Mouse (Mus musculus): ENCODE measurements at regions not wholly inside any gene's neighbourhood (a gene's known extent, or its start where the extent isn't known, plus 50 kb on each side); places are given as distances from the start of the nearest gene placed in this dataset.

DNA sequence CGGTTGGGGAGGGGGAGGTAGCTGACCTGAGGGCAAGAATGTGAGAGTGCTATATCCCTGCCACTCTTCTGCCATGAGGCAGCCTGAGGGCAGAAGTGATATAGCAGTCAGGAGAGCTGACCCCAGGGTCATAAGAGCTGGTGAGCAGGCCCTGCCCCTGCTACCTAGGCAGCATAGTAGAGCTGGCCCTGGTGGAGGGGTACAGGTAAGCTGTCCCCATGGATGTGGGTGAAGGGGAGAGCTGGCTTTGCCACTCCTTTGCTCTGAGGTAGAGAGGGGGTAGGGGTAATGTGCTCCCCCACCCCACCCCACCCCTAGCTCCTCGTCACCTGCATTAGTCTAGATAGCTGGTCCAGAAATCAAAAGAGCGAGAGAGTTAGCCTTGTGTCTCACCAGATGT, 61.3 kb upstream of the Gm3839 start:
- DNase-seq: no peak

DNA sequence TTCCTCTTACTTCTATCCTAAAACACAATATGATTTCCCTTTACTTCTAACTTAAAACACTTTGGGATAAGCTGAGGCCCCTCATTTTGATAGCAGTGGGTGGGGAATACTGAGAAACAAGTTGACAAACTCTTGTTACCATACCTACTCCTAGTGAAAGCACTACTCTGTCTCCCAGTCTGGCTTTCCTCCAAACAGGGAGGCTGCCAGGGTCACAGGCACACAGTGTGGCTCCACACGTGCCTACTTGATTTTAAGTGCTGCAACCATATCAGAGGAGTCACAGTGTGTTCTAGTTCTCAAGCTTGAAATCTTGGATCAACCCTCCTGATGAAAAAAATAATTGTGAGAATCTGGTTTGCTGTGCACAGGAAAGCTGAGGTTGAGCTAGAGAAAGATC, 65.8 kb upstream of the Gm3839 start:
- DNase-seq: peak in 1 of 2 experiments; percentile 6

DNA sequence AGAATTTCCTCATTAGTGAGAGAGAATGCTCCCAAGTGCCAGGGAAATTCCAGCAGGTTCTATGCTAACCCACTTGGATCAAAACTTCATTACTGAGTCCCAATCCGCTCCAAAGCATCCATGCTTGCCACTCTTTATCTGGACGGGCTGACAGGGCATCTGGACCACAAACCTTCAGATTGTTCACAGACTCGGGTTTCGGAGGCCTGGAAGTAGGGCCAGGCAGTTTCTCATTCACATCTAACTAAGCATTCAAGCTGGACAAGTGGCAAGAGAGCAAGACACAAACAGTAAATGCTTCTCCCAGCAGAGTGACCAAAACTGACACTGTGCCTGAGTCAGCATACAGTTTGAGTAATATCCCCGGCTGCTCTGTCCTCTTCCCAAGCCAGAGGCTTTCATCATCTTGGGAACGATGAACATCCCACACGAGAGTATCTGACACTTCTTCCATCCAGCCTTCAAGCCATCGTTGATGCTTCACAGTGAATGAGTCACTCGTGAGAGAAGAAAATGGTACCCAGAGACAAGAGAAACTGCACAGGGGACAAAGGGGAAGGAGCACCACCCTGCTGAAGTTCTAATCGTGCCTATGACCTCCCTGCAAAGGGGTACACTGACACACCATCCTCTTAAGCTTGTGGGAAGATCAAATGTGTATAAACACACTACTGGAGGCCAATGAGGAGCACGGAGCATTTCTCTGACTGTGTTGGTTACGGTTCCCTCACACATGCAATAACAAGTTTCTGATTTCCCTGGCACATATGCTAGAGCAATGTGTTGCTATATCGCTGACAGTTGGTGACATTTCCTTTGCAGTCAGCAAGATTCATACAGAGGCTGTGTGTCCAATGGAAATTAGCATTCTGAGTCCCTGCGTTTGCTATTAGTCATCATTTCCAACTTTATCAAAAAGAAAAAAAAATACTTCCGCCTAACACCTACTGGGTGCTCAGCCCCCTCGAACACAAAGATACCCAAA, 72.0 kb upstream of the Gm3839 start:
- DNase-seq: no peak

DNA sequence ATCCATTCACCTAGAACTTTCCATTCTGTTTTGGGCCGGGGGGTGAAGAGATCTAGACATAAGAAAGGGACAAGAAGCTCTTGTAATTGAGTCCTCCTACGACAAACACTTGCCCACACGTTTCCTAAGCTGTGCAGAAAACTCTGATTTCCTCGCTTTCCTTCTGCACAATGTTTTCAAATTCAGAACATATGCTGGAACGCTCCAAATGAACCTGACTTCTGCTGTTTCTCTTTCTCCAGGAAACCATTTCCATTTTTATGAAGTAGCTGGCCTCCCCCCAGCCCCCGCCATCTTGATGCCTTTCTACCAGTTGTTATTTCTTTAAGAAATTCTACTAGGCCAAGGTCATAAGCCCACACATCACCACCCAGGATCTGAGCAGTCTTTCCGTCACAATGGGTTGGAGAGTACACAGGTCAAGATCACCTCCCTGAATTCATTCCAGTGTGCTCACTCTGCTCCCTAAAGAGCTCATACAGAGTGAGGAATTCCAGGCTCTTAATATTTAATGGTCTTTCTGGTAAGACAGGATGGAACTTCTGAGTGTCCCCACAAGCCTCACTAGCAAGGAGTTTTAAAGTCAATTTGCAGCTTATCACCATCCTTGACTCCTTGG, 78.7 kb upstream of the Gm3839 start:
- no peak for DNase-seq

DNA sequence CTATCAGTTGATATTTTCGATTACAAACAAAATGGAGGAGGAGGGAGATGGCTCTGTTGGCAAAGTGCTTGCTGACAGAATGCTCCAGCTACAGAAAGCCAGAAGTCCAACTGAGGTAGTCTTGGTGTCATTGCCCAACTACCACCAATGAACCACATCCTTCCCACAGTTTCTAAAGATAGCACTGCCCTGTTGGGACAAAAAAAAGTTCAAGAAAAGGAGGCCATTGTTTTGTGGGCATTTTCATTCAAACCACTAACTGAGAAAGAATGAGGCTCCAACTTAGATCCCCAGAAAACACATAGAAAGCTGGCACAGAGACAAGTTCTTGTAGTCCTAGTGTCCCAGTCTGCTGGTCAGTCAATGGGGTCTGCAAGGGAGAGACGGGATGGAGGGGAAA, 82.1 kb upstream of the Gm3839 start:
- no peak for DNase-seq

DNA sequence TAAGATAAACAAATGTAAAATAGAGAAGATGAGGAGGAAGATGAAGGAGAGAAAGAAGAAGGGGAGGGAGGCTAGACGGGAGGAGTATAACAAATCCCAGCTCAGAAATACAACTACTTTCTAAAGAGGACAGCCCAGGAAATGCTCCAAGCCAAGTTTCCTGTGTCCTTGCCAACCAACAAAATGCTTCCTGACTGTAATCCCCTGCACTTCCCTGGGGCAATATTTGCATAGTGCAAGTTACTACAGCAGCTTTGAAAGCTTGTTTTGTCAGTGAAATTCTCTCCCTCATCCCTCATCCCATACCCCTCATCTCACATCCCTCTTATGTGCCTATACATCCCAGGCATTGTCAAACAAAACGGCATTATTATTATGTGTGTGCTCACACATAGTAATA, 83.7 kb upstream of the Gm3839 start:
- no peak for DNase-seq

DNA sequence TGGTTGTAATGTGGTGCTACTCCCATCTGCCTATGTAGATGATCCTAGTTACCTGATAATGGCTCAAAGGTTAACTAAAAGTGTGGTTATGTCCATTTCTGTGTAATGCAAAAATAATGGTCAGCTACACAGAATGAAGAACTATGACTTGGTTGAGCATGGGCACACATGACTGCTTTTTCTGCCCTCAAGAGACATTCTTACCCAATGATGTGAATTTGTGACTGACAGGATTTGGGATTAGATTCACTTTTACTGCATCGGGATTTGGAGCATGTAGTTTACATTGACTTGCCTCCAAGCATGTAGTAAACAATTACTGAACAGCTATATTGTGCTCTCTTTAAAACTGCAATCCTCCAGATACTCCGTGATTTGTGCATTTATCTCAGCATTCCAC, 93.4 kb upstream of the Gm3839 start:
- DNase-seq: no peak

DNA sequence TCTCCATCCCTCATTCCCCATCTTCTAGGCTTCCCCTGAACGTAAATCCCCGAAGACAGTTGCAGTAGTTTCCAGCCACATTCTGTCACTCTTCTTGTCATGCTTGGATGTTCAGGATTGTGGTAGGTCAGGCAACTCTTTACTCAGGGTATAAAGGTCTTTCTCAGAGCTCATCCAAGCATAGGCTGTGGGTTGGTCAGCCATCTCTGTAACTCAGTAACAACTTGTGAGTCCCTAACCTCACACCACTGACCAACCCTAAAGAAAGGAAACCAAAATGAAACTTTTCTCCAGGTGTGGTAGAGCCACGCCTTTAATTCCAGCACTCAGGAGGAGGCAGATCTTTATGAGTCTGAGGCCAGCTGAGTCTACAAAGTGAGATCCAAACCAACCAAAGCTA, 75.6 kb upstream of the Ptprg start:
- DNase-seq: no peak

DNA sequence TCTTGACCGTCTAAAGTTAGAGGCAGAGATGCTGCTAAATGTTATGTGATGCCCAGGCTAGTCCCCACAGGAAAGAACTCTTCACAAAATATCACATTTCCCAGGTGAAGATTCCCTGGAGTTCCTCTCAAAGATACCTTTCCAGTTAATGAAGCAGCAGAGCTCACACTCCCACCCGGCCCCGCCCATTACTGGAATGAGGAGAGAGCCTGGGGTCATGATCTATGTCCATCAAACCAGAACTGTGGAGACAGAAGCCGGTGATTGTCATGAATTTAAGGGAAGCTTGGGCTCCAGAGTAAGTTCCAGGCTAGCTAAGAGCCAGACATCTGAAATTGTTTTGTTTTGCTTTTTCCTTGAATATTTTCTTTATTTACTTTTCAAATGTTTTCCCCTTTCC, 71.2 kb upstream of the Ptprg start:
- DNase-seq: no peak

DNA sequence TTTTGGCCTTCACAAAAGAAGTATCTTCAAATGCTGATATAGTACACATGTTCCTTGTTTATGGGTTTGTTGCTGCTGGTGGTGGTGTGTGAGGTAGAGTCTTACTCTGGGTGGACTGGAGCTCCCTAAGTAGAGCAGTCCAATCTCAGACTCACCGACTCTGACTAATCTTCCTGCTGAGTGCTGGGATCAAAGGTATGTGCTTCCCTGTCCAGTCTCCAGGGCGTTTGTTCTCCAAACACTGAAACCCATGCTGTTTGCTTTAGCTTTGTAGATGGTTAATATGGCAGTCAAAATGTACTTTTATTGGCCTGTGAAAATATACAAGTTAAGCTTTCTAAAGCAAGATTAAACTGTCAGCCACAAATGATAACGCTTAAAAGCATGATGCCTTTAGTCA, 67.0 kb upstream of the Ptprg start:
- DNase-seq: no peak

DNA sequence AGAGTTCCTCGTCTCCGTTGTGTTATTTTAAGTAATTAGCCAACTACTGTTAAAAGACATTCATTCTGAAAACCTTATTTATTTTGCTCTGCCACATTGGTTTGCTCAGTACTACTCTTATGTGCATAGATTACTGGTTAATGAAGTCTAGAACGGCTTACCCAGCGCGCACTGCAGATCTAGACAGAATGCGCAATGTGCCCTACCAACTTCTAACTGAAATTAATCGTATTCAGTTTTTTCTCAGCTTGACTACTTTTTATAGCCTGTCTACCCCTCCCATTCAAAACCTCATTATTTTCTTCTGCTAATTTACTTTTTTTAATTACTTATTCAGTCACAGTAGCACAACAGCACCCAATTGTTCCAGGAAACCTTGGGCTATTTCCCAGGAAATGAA, 51.6 kb upstream of the Ptprg start:
- DNase-seq: no peak

DNA sequence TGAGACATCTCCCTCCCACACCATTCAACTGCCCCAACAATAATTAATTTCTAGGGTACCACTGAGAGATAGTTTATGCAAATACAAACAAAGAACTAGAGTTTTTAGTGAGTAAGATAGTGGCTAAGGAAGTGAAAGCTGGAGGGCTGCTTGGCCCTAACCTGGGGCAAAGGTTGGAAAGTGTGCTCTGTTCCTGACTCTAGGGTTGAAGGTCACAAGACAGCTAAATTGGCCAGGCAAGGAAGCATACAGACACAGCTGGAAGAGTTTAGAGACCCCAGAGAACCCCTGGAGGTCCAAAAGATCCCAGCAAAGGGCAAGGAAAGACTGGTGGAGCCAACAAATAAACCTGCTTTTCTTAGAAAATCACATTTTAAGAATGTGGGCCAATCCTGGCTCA, 50.2 kb upstream of the Ptprg start:
- DNase-seq: no peak
